Mouse (Mus musculus) c-Kit-positive CD71-positive TER-119-positive erythroid progenitor cells, embryonic 14.5 days (primary cell): ENCODE measurements at regions not wholly inside any gene's neighbourhood (a gene's known extent, or its start where the extent isn't known, plus 50 kb on each side); places are given as distances from the start of the nearest gene placed in this dataset.

Experiments
- DNase-seq: peaks from one replicate; pipeline ENCODE4 v3.0.0-alpha.2; 2013; ENCODE audit warnings: low spot score

- DNase-seq = no peak
Observed at GRCm38 (mm10) chr2:83224018-83224417, 280.6 kb downstream of the Fsip2 start.

DNA sequence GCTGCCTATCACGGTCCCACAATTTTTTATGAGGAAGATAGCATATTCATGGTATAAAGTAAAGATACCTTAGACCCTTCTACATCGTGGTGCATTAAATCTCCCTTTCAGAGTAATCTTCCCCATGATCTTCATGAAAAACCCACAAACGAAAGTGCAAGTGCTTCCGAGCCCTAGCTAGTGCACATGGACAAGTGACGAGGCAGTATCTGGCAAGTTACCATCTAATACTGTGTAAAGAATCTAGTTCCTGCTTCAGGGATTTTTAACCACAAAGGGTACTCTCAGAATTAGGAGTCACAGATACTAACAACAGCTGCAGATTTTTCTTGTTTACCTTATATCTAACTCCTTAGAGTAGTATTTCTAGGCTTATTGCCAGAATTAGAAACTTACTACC lies 282.8 kb downstream of the Fsip2 start:
- DNase-seq = no peak

GRCm38 (mm10) chr2:83251173-83252101 lies 308.0 kb downstream of the Fsip2 start:
- DNase-seq = no peak

- no peak for DNase-seq
Observed at GRCm38 (mm10) chr2:83256811-83257321, 313.4 kb downstream of the Fsip2 start.

- no peak for DNase-seq
Observed at GRCm38 (mm10) chr2:83258613-83259012, 315.2 kb downstream of the Fsip2 start.

- no peak for DNase-seq
Observed at GRCm38 (mm10) chr2:83303515-83303914, 340.7 kb upstream of the Zc3h15 start.

DNA sequence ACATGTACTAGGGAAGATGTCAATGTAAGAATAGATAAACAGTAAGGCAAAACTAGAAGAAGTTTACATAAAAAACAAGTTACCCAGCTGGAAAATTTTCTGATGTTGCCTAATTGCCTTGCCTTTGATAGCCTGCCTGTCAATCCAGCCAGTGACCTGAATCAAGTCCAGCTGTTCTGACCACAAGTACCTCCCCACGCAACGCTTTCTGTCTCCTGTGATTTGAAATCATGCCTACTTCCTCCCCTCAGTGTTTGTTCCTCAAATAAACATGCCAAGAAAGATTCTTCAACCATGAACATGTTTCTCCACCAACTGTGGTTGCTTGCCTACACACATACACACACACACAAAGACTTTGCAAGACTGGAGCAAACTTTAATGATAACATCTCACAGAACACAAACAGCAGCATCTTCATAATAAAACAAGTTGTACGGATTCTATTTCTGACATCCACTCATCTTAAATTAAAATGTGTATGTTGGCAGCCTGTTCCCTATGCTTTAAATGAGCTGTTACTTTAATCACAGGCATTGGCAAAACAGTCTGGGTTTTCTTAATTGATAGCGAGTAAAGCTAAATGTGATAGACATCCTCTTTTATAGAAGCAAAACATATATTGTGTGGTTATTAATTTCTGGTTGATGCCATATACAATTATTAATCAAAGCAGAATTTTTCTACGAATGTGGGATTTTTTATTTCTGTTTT lies 312.0 kb upstream of the Zc3h15 start:
- DNase-seq = no peak

DNA sequence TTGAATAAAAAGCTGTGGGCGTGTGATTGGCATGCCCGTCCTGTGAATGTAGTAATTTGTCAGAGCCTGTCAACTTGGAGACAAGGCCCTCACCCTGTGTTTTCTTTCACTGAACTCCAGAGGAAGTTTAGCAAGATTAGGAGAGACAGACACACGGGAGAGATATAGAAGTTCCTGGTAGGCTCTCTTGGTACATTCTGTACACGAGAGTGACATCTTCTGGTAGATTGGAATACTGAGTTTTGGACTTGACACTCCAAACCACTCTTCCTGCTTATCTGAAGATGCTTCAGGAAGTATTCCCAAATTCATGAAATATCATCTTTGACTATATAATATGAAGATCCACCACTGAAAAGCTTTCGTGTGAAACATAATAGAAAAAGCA lies 311.5 kb upstream of the Zc3h15 start:
- DNase-seq = no peak

- peak; percentile 0 for DNase-seq
Observed at GRCm38 (mm10) chr2:83337364-83337763, 306.9 kb upstream of the Zc3h15 start.

- no peak for DNase-seq
Observed at GRCm38 (mm10) chr2:83340168-83340567, 304.1 kb upstream of the Zc3h15 start.
